Comparison of ENCODE assay signal across 7 mouse cellular contexts in the genomic region with DNA sequence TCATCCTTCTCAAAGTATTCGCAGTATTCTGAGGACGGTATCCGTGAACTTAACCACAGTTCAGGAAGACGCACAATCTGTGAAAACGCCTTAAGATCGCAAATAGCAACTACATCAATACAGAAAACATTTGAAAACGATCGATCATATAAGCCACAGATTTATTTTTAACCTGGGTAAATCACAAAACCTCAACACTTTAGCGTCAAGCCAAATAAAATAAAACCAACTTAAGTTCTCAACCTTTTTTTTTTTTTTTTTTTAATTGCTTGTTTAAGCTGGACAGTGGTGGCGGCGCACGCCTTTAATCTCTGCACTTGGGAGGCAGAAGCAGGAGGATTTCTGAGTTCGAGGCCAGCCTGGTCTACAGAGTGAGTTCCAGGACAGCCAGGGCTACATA. TPM values are rescaled to one million over a fixed set of nuclear protein-coding genes. Genes with fewer than 3 reads are reported as not detected.
DNase-seq lines count a peak whose midpoint lies in the region; ATAC-seq and TF ChIP-seq lines count a peak whose summit lies in the region.

No protein-coding gene starts in this region.

- no peak overlapping the region for H3K9ac ChIP-seq in lung, postnatal 0 days (replicated peaks; ENCODE audit: low read depth)
- H3K9ac ChIP-seq in embryonic facial prominence, embryonic 15.5 days = no peak overlapping the region
- no peak overlapping the region for H3K9ac ChIP-seq in limb, embryonic 12.5 days (replicated peaks)
- H3K9ac ChIP-seq in stomach, embryonic 15.5 days = no peak overlapping the region

- H3K27me3 ChIP-seq in lung, postnatal 0 days (replicated peaks; ENCODE audit: insufficient read depth, low read length) = no peaks in the 10 kb centered on the region
- H3K27me3 ChIP-seq in embryonic facial prominence, embryonic 15.5 days = no peaks in the 10 kb centered on the region
- no peaks in the 10 kb centered on the region for H3K27me3 ChIP-seq in limb, embryonic 12.5 days
- no peaks in the 10 kb centered on the region for H3K27me3 ChIP-seq in stomach, embryonic 15.5 days (replicated peaks)

- peak overlapping the region; percentile 36; the same call in 1 of the 2 replicates for H3K4me2 ChIP-seq in lung, postnatal 0 days (replicated peaks; ENCODE audit: low read depth, low read length)
- peak overlapping the region; percentile 44 for H3K4me2 ChIP-seq in embryonic facial prominence, embryonic 15.5 days (replicated peaks)
- H3K4me2 ChIP-seq in limb, embryonic 12.5 days = peak overlapping the region; percentile 37
- peak overlapping the region; percentile 50 for H3K4me2 ChIP-seq in stomach, embryonic 15.5 days

- no peak for DNase-seq in lung, postnatal 0 days (ENCODE audit: low spot score)
- DNase-seq in lung, postnatal 25 days (ENCODE audit: low spot score) = no peak
- DNase-seq in adrenal gland, adult (ENCODE audit: inconsistent age in 2 of 2, low spot score in 1 of 2) = no peak
- DNase-seq in natural killer cell, adult 2 months (ENCODE audit: low spot score in 2 of 2) = no peak

- no peaks in the 10 kb centered on the region for H3K9me3 ChIP-seq in lung, postnatal 0 days (ENCODE audit: low read length)
- no peaks in the 10 kb centered on the region for H3K9me3 ChIP-seq in embryonic facial prominence, embryonic 15.5 days (replicated peaks)
- no peaks in the 10 kb centered on the region for H3K9me3 ChIP-seq in limb, embryonic 12.5 days
- H3K9me3 ChIP-seq in stomach, embryonic 15.5 days = no peaks in the 10 kb centered on the region

- ATAC-seq in lung, postnatal 0 days = peak; percentile 25
- ATAC-seq in embryonic facial prominence, embryonic 15.5 days (ENCODE audit: insufficient number of reproducible peaks, low FRiP score, low TSS enrichment, low read depth) = peak; percentile 16; the same call in 1 of the 2 replicates
- no peak for ATAC-seq in limb, embryonic 12.5 days (ENCODE audit: insufficient number of reproducible peaks, insufficient read depth, low FRiP score, low TSS enrichment, low read depth)
- ATAC-seq in stomach, embryonic 15.5 days (ENCODE audit: insufficient read depth, low FRiP score, low read depth) = no peak

- no peak for TF ChIP-seq CTCF in lung, postnatal 0 days (IDR thresholded peaks at IDR 0.05)

- peaks cover 13% of the 10 kb centered on the region; the same call in 1 of the 2 replicates for H3K36me3 ChIP-seq in lung, postnatal 0 days (ENCODE audit: insufficient read depth, low read length)
- peaks cover 15% of the 10 kb centered on the region for H3K36me3 ChIP-seq in embryonic facial prominence, embryonic 15.5 days
- H3K36me3 ChIP-seq in limb, embryonic 12.5 days = peaks cover 30% of the 10 kb centered on the region
- H3K36me3 ChIP-seq in stomach, embryonic 15.5 days = peaks cover 10% of the 10 kb centered on the region; the same call in 1 of the 2 replicates

- no peak overlapping the region for H3K27ac ChIP-seq in lung, postnatal 0 days (ENCODE audit: low read length)
- no peak overlapping the region for H3K27ac ChIP-seq in embryonic facial prominence, embryonic 15.5 days (replicated peaks)
- H3K27ac ChIP-seq in limb, embryonic 12.5 days = no peak overlapping the region
- H3K27ac ChIP-seq in stomach, embryonic 15.5 days = no peak overlapping the region

- peak overlapping the region; percentile 82; the same call in 1 of the 2 replicates for H3K4me3 ChIP-seq in lung, postnatal 0 days (ENCODE audit: low read depth, low read length)
- peak overlapping the region; percentile 79 for H3K4me3 ChIP-seq in embryonic facial prominence, embryonic 15.5 days (replicated peaks)
- peak overlapping the region; percentile 80 for H3K4me3 ChIP-seq in limb, embryonic 12.5 days (replicated peaks)
- peak overlapping the region; percentile 84 for H3K4me3 ChIP-seq in stomach, embryonic 15.5 days (replicated peaks)

- TF ChIP-seq EP300 in lung, postnatal 0 days (IDR thresholded peaks at IDR 0.05) = no peak

- peaks cover 7% of the 10 kb centered on the region; the same call in 1 of the 2 replicates for H3K4me1 ChIP-seq in lung, postnatal 0 days (ENCODE audit: insufficient read depth, low read depth, low read length)
- peaks cover 9% of the 10 kb centered on the region for H3K4me1 ChIP-seq in embryonic facial prominence, embryonic 15.5 days
- H3K4me1 ChIP-seq in limb, embryonic 12.5 days (replicated peaks) = peaks cover 10% of the 10 kb centered on the region
- H3K4me1 ChIP-seq in stomach, embryonic 15.5 days = peaks cover 5% of the 10 kb centered on the region; the same call in 1 of the 2 replicates

- 33% methylated on average over 13 of the region's 13 CpGs for WGBS in lung, postnatal 0 days
- WGBS in embryonic facial prominence, embryonic 15.5 days = 36% methylated on average over 13 of the region's 13 CpGs
- 32% methylated on average over 13 of the region's 13 CpGs for WGBS in limb, embryonic 12.5 days
- 21% methylated on average over 13 of the region's 13 CpGs for WGBS in stomach, embryonic 15.5 days

RNA-seq across cellular contexts. Expression of gene Plrg1, which starts 0.6 kb away (rescaled TPM):
- polyA plus RNA-seq in lung, postnatal 0 days (2015; fragmentation: Nextera tagmentation; extraction: Ambion mirVana) = 54.5 and 57.8 TPM in 2 replicates
- polyA plus RNA-seq in embryonic facial prominence, embryonic 15.5 days (2015; fragmentation: Nextera tagmentation; extraction: Ambion mirVana) = 91.1 and 94.3 TPM in 2 replicates
- 123 and 125 TPM in 2 replicates for polyA plus RNA-seq in limb, embryonic 12.5 days (2016; fragmentation: Nextera tagmentation; extraction: Ambion mirVana)
- 84.2 and 85.6 TPM in 2 replicates for polyA plus RNA-seq in stomach, embryonic 15.5 days (2015; fragmentation: Nextera tagmentation; extraction: Ambion mirVana)

RNA-seq across cellular contexts. Expression of gene Fgb, which starts 5.1 kb away (rescaled TPM):
- polyA plus RNA-seq in lung, postnatal 0 days (2015; fragmentation: Nextera tagmentation; extraction: Ambion mirVana) = 0.25 and 0.31 TPM in 2 replicates
- 0.05 TPM in 1 of 2 replicates, not detected in the other for polyA plus RNA-seq in embryonic facial prominence, embryonic 15.5 days (2015; fragmentation: Nextera tagmentation; extraction: Ambion mirVana)
- polyA plus RNA-seq in limb, embryonic 12.5 days (2016; fragmentation: Nextera tagmentation; extraction: Ambion mirVana) = 0.05 TPM in 1 of 2 replicates, not detected in the other
- 8.3 and 25.9 TPM in 2 replicates for polyA plus RNA-seq in stomach, embryonic 15.5 days (2015; fragmentation: Nextera tagmentation; extraction: Ambion mirVana)

RNA-seq across cellular contexts. Expression of gene Fga, which starts 28.9 kb away (rescaled TPM):
- polyA plus RNA-seq in lung, postnatal 0 days (2015; fragmentation: Nextera tagmentation; extraction: Ambion mirVana) = 0.50 and 0.52 TPM in 2 replicates
- 0.08 TPM in 1 of 2 replicates, not detected in the other for polyA plus RNA-seq in embryonic facial prominence, embryonic 15.5 days (2015; fragmentation: Nextera tagmentation; extraction: Ambion mirVana)
- polyA plus RNA-seq in limb, embryonic 12.5 days (2016; fragmentation: Nextera tagmentation; extraction: Ambion mirVana) = 0.10 and 0.15 TPM in 2 replicates
- polyA plus RNA-seq in stomach, embryonic 15.5 days (2015; fragmentation: Nextera tagmentation; extraction: Ambion mirVana) = 15.0 and 40.6 TPM in 2 replicates

RNA-seq across cellular contexts. Expression of gene Fgg, which starts 47.2 kb away (rescaled TPM):
- 1.4 and 2.4 TPM in 2 replicates for polyA plus RNA-seq in lung, postnatal 0 days (2015; fragmentation: Nextera tagmentation; extraction: Ambion mirVana)
- not detected in 2 replicates for polyA plus RNA-seq in embryonic facial prominence, embryonic 15.5 days (2015; fragmentation: Nextera tagmentation; extraction: Ambion mirVana)
- 0.12 TPM in 1 of 2 replicates, not detected in the other for polyA plus RNA-seq in limb, embryonic 12.5 days (2016; fragmentation: Nextera tagmentation; extraction: Ambion mirVana)
- 12.7 and 40.6 TPM in 2 replicates for polyA plus RNA-seq in stomach, embryonic 15.5 days (2015; fragmentation: Nextera tagmentation; extraction: Ambion mirVana)

Comparison
In these comparisons a context has a peak if more than half of its experiments do, and no peak if none do; other contexts are left out.
1. ATAC-seq: peak in lung, postnatal 0 days (single experiment) and embryonic facial prominence, embryonic 15.5 days (single experiment); none in limb, embryonic 12.5 days (single experiment) and stomach, embryonic 15.5 days (single experiment).
2. RNA of gene Fga, which starts 28.9 kb away (polyA plus RNA-seq): 15.0 to 40.6 TPM in stomach, embryonic 15.5 days; 0.50 to 0.52 TPM in lung, postnatal 0 days, 0.10 to 0.15 TPM in limb, embryonic 12.5 days and 0.08 TPM in embryonic facial prominence, embryonic 15.5 days; every median in the first group is over 10 times any median in the second.
3. Peak in every context shown above with its lines, with median percentiles within 50 percentile points of each other: H3K4me2 ChIP-seq and H3K4me3 ChIP-seq.